Mouse (Mus musculus) liver, embryonic 14.5 days (tissue): ENCODE data around the gene Tmem238l.

Experiments used
- CTCF ChIP-seq: IDR thresholded peaks from 2 replicates; pipeline ENCODE4 v1.5.1; 2016; ENCODE audit warnings: antibody characterized with exemption, low read depth, control low read depth
- EP300 ChIP-seq: IDR thresholded peaks from 2 replicates; pipeline ENCODE4 v1.6.1; 2016; ENCODE audit warnings: antibody characterized with exemption, low read depth

- TF ChIP-seq EP300, result no peak
- no peak for TF ChIP-seq CTCF
Measured at GRCm38 (mm10) chr11:67007961-67008360, 51.5 kb downstream of the Tmem238l start.
